Mouse (Mus musculus): Measurements from ENCODE around the gene Tspan13.

Tspan13 gene

GRCm38 (mm10) chr12:35966768-35967141, 75.5 kb downstream of the Tspan13 start:
- DNase-seq = no peak

GRCm38 (mm10) chr12:35966098-35966767, 76.1 kb downstream of the Tspan13 start:
- no peak for DNase-seq

Data from kidney, postnatal 14 days (tissue).